Mouse (Mus musculus) ovary, postnatal 36 days (tissue): ENCODE measurements around the gene Mctp1.
"Not testable (repeated sequence)": the region's sequence is repeated elsewhere in the genome, so short reads cannot be mapped to it uniquely, and the experiment has no call there.

Source experiments
- DNase-seq: peaks from one replicate; pipeline ENCODE4 v3.0.0; 2022; ENCODE audit warnings: low spot score, mixed read lengths

The Mctp1 gene

GRCm38 (mm10) chr13:76383972-76384663 is at the start of gene Mctp1:
Mctp1 (plus strand) TSS chr13:76384535.
- peak; percentile 77 for DNase-seq

- not testable (repeated sequence) for DNase-seq
Observed at GRCm38 (mm10) chr13:76345941-76346340, 38.4 kb upstream of the Mctp1 start.

GRCm38 (mm10) chr13:76358720-76359119 is 25.6 kb upstream of the Mctp1 start:
- DNase-seq = no peak

DNA sequence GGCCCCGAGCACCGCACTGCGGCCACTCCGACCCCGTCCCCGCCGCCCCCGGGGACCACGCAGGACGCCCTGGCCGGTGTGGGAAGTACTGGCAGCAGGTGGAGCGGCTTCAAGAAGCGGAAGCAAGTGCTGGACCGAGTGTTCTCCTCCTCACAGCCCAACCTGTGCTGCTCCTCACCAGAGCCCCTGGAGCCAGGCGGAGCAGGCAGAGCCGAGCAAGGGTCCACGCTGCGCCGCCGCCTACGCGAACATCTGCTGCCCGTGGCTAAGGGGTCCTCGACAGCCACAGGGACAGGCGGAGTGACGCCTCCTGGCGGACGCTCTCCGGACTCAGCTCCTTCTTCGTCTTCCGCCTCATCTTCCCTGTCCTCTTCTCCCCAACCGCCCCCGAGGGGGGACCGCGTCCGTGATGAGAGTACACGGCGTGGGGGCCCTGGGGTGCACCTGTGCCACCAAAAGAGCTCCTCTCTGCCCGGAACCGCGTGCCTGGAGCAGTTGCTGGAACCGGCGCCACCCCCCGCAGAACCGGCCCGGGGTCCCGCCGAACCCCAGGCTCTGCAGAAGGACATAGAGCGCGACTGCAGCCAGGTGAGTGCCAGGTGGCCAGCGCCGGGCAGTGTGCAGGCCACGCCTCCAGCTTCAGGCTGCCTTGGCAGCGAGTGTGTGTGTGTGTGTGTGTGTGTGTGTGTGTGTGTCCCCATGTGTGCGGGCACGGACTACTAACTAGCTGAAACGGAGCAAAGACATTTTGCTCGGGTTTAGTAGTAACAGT is 515 bp downstream of the Mctp1 start:
- DNase-seq = peak; percentile 72

DNA sequence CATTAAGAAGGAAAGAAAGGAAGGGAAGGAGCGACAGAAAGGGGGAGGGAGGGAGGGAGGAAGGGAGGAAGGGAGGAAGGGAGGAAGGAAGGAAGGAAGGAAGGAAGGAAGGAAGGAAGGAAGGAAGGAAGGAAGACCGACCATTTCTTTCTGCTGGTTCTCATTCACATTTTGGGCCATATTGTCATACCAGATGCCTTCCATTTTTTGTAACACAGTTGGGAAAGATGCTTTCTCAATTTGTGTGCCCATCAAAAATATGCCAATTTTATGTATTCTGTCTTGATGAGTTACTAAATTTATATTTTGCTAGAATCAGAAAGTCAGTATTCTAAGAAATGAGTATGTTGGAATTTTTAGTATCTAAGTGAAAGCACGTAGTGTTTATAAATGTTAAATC is 4.3 kb downstream of the Mctp1 start:
- DNase-seq = no peak

DNA sequence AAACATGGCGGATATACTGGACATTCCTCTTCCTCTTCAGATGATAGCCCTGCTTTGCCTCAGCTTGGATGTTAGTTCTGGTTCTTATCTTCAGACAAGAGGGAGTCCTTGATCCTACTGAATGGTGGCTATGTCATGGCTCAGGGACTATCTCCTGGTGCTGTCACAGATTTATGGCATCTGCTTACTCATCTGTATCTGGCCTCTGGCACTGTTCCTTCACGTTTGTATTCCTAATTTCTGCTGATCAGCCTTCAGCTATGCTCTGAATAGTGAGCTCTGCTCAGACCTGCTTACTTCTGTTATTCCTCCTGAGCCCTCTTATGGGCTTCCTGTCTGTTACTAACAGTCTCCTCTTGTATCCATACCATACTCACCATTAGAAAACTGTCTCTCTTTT is 7.6 kb downstream of the Mctp1 start:
- no peak for DNase-seq

DNA sequence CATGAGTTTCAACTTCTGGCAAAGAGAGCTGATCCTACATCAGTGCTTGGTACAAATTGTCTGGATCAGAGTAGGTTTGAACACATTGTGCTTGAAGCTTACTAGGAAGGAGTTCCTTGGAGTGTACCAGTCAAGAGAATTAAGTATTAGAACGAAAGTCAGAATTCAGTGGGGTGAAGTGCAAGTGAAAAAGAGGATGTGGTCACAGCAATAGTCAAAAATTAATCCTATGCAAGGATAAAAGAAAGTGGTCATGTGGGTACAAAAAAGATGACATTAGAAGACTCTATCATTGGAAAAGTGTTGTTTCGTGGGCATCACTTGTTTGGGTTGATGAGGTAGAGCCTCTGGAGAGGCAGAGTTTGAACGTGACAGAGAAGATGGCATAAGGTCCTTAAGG is 8.8 kb downstream of the Mctp1 start:
- no peak for DNase-seq

DNA sequence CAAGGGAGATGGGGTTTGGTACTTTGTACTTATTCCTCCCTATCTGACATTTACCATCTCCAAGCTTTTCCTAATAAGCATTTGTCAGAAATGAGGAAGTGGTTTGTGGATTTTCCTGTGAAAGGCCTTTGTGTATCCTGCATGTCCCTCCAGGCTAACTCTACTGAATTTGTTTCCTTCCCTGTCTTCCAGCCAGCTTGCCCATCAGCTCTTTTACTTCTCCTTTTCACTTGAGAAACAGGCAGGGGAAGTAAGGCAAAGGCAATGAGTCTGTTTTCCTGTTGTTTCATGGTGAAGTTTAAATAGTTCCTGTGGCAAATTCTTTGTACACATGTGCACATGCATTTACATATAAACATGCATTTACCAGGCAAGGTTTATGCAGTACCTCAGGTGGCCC is 11.6 kb downstream of the Mctp1 start:
- no peak for DNase-seq

- no peak for DNase-seq
Observed at GRCm38 (mm10) chr13:76409296-76409695, 25.0 kb downstream of the Mctp1 start.

DNA sequence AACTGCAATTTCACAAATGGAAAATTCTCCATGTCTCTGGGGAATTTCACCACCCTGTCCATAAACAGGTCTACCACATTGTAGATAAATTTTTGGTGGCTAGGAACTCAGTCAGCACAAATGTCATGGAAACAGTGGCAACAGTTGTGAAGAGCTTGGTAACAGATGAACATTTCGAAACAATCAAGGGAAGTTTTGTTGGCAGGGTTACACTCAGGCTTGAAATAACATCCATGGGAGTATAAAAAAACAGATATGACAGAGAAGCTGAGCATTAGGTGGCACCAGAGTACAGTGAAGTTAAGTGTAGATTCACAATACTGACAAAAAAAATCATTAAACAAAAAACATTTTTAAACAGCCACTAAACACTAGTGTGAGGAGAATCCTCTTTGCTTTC is 26.3 kb downstream of the Mctp1 start:
- no peak for DNase-seq

- no peak for DNase-seq
Observed at GRCm38 (mm10) chr13:76415346-76415745, 31.0 kb downstream of the Mctp1 start.

GRCm38 (mm10) chr13:76420111-76420510 is 35.8 kb downstream of the Mctp1 start:
- DNase-seq = no peak

- no peak for DNase-seq
Observed at GRCm38 (mm10) chr13:76421075-76421474, 36.7 kb downstream of the Mctp1 start.

DNA sequence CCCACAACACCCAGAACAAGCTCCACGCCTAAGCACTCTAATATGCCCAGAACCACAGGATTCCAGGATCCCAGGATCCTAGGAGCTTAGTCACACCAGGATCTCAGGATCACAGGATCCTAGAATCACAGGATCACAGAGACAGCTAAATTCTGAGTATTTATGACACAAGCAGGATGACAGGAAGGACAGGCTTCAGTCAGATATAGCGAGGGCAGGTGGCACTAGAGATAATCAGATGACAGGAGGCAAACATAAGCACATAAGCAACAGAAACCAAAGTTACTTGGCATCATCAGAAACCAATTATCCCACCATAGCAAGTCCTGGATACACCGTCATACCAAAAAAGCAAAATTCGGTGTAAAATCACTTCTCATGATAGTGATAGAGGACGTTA is 37.8 kb downstream of the Mctp1 start:
- DNase-seq = no peak

- DNase-seq = no peak
Observed at GRCm38 (mm10) chr13:76429456-76429855, 45.1 kb downstream of the Mctp1 start.

DNA sequence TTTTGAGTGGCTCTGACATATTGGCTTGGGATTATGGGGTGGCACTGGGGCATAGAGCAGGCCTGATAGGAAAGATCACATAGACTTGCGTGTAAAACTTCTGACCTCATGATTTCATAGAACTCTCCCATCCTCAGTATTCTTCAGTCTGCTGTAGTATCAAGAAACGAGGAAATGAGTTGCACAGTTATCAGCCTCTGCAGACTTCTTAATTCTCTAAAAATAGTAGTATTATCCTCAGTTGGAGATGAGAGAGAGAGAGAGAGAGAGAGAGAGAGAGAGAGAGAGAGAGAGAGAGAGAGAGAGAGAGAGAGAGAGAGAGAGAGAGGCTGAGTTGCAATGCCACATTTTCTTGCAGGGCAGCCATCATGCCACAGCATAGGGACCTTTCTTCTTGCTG is 45.6 kb downstream of the Mctp1 start:
- DNase-seq = no peak

DNA sequence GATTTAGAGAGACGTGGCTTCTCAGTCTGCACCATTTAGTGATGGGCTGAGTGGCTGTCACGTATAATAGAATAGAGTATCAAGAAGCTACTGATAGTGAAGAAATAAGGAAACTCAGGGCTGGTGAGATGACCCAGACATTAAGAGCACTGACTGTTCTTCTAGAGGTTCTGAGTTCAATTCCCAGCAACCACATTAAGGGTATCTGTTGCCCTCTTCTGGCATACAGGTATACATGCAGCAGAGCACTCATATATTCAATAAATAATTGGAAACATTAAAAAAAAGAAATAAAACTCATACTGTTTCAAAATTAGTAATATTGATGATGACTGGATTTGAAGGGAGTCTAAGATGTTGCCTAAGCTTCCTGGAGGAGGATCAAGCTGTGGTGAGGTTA is 47.6 kb downstream of the Mctp1 start:
- DNase-seq = no peak

DNA sequence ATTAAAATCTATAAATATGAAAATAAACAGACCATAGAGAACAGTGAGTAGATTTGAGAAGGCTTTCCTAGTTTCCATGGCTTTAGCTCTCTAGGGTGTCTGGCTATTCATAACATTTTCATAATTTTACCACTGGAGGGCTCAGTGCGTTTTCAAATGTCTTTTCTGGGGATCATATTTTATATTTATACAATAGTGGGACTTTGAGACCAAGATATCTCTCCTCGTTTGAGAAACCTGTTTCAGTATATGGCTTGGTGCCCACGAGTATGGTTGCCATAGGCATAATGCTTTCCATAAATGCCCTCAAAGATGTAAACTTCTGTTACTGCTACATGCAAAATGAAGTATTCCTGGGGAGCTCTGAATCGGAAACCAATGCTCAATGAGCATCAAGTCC is 49.1 kb downstream of the Mctp1 start:
- no peak for DNase-seq

DNA sequence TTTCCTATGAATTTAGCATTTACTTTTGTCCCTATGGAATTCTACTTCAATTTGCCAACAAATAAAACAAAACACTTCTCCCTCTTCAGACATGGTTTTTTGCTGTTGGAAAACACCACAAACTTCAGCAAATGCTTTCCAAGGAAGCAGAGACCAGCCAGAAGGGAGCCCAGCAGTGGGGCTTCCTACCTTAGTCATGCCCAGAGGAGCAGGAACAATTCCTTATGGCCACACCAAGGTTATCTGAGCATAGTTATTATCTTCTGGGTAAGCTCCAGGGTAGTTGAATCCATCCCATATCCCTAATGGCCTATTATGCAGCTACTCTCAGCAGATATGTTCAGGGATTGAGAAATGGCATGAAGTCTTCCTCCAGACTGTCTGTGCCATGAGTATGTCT is 52.1 kb downstream of the Mctp1 start:
- no peak for DNase-seq

DNA sequence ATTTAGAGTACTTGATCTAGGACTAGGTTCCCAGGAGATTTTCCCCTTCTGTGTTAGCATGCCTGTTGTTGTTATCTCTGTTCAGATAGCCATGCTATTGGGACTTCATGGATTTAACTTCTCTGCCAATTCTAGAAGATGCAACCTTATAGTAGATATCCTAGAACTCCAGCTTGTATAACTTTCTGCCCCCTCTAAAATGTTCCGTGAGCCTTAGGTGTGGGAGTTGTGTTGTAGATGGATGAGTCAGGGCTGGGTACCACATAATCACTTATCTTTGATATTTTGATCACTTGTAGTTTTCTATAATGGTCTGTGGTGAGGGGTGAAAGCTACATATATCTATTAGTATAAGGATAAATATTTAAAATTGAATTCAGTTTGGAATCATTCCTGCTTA is 54.4 kb downstream of the Mctp1 start:
- no peak for DNase-seq

- DNase-seq = no peak
Observed at GRCm38 (mm10) chr13:76446059-76446458, 61.7 kb downstream of the Mctp1 start.

- no peak for DNase-seq
Observed at GRCm38 (mm10) chr13:76447528-76447927, 63.2 kb downstream of the Mctp1 start.

- not testable (repeated sequence) for DNase-seq
Observed at GRCm38 (mm10) chr13:76451526-76451925, 67.2 kb downstream of the Mctp1 start.

- no peak for DNase-seq
Observed at GRCm38 (mm10) chr13:76481601-76482000, 97.3 kb downstream of the Mctp1 start.
